Mouse (Mus musculus): ENCODE measurements around the gene Washc4. TPM values are rescaled to one million over a fixed set of nuclear protein-coding genes. Genes with fewer than 3 reads are reported as not detected.
A peak's percentile ranks its signal among the peaks of the same experiment; 100 is the strongest.

Gene Washc4
- total RNA-seq, 2 experiments from 2014 or later, result 4.2 to 5.4 TPM

GRCm38 (mm10) chr10:83592616-83593015 lies 49.1 kb downstream of the Washc4 start:
- ATAC-seq (replicated peaks; ENCODE audit: low FRiP score, poor library complexity, severe bottlenecking), result no peak

- no peak for ATAC-seq (replicated peaks; ENCODE audit: low FRiP score, poor library complexity, severe bottlenecking)
Measured at GRCm38 (mm10) chr10:83594526-83594925, 51.0 kb downstream of the Washc4 start.

GRCm38 (mm10) chr10:83600650-83601049 lies 57.1 kb downstream of the Washc4 start:
- ATAC-seq (replicated peaks; ENCODE audit: low FRiP score, poor library complexity, severe bottlenecking), result no peak

GRCm38 (mm10) chr10:83603956-83604564 lies 60.5 kb downstream of the Washc4 start:
- ATAC-seq (replicated peaks; ENCODE audit: low FRiP score, poor library complexity, severe bottlenecking), result no peak

GRCm38 (mm10) chr10:83605637-83606183 lies 62.2 kb downstream of the Washc4 start:
- ATAC-seq (replicated peaks; ENCODE audit: low FRiP score, poor library complexity, severe bottlenecking), result no peak

- no peak for ATAC-seq (replicated peaks; ENCODE audit: low FRiP score, poor library complexity, severe bottlenecking)
Measured at GRCm38 (mm10) chr10:83607111-83607510, 63.6 kb downstream of the Washc4 start.

GRCm38 (mm10) chr10:83608596-83608995 lies 65.0 kb downstream of the Washc4 start:
- ATAC-seq (replicated peaks; ENCODE audit: low FRiP score, poor library complexity, severe bottlenecking), result no peak

- no peak for ATAC-seq (replicated peaks; ENCODE audit: low FRiP score, poor library complexity, severe bottlenecking)
Measured at GRCm38 (mm10) chr10:83610518-83610917, 67.0 kb downstream of the Washc4 start.

GRCm38 (mm10) chr10:83611863-83612262 lies 68.3 kb downstream of the Washc4 start:
- no peak for ATAC-seq (replicated peaks; ENCODE audit: low FRiP score, poor library complexity, severe bottlenecking)

- ATAC-seq (replicated peaks; ENCODE audit: low FRiP score, poor library complexity, severe bottlenecking), result no peak
Measured at GRCm38 (mm10) chr10:83612648-83613215, 69.2 kb downstream of the Washc4 start.

- ATAC-seq (replicated peaks; ENCODE audit: low FRiP score, poor library complexity, severe bottlenecking), result no peak
Measured at GRCm38 (mm10) chr10:83617366-83617765, 73.8 kb downstream of the Washc4 start.

- no peak for ATAC-seq (replicated peaks; ENCODE audit: low FRiP score, poor library complexity, severe bottlenecking)
Measured at GRCm38 (mm10) chr10:83618819-83619440, 75.4 kb downstream of the Washc4 start.

- no peak for ATAC-seq (replicated peaks; ENCODE audit: low FRiP score, poor library complexity, severe bottlenecking)
Measured at GRCm38 (mm10) chr10:83620350-83621055, 77.0 kb downstream of the Washc4 start.

- no peak for ATAC-seq (replicated peaks; ENCODE audit: low FRiP score, poor library complexity, severe bottlenecking)
Measured at GRCm38 (mm10) chr10:83624065-83624464, 80.5 kb downstream of the Washc4 start.

GRCm38 (mm10) chr10:83624841-83625240 lies 81.3 kb downstream of the Washc4 start:
- no peak for ATAC-seq (replicated peaks; ENCODE audit: low FRiP score, poor library complexity, severe bottlenecking)

GRCm38 (mm10) chr10:83627113-83627687 lies 83.6 kb downstream of the Washc4 start:
- no peak for ATAC-seq (replicated peaks; ENCODE audit: low FRiP score, poor library complexity, severe bottlenecking)

- no peak for ATAC-seq (replicated peaks; ENCODE audit: low FRiP score, poor library complexity, severe bottlenecking)
Measured at GRCm38 (mm10) chr10:83628241-83628640, 84.7 kb downstream of the Washc4 start.

- ATAC-seq (replicated peaks; ENCODE audit: low FRiP score, poor library complexity, severe bottlenecking), result peak; percentile 25; the same call in 1 of the 2 replicates
Measured at GRCm38 (mm10) chr10:83629190-83629781, 85.7 kb downstream of the Washc4 start.

GRCm38 (mm10) chr10:83629878-83630277 lies 86.3 kb downstream of the Washc4 start:
- no peak for ATAC-seq (replicated peaks; ENCODE audit: low FRiP score, poor library complexity, severe bottlenecking)

GRCm38 (mm10) chr10:83630899-83631298 lies 87.3 kb downstream of the Washc4 start:
- ATAC-seq (replicated peaks; ENCODE audit: low FRiP score, poor library complexity, severe bottlenecking), result no peak
